28 mouse cellular contexts compared by ENCODE assay signal in genomic region chr9:32234767-32235489, GRCm38 (mm10).
DNase-seq lines count a peak whose midpoint lies in the region; ATAC-seq and TF ChIP-seq lines count a peak whose summit lies in the region.
"Had no signal": no experiment of that assay in that cellular context is flagged by ENCODE, and none has a peak within 500 bp of the region (broad histone marks: within the 10 kb centered on the region; RNA-seq: fewer than 3 reads in every experiment).

No protein-coding gene starts in this region.

- H3K4me2 ChIP-seq in embryonic facial prominence, embryonic 14.5 days (ENCODE audit: low read depth, low read length): no peak overlapping the region
- peak overlapping the region; percentile 44 for H3K4me2 ChIP-seq in intestine, postnatal 0 days (replicated peaks; ENCODE audit: low read depth)
- peak overlapping the region; percentile 16; the same call in 1 of the 2 replicates for H3K4me2 ChIP-seq in stomach, embryonic 16.5 days (ENCODE audit: low read depth, low read length)
- H3K4me2 ChIP-seq: embryonic facial prominence, embryonic 13.5 days; forebrain, embryonic 13.5 days; heart, embryonic 13.5 days; hindbrain, embryonic 14.5 days; limb, embryonic 13.5 days; liver, embryonic 12.5 days; midbrain, embryonic 11.5 days had no signal

- peak; percentile 41 for DNase-seq in embryonic facial prominence, embryonic 14.5 days (ENCODE audit: low spot score)
- DNase-seq in embryonic facial prominence, embryonic 10.5 days (ENCODE audit: low spot score): no peak
- peak; percentile 33 for DNase-seq in lung, postnatal 25 days (ENCODE audit: low spot score)
- DNase-seq in lung, postnatal 14 days: no peak
- DNase-seq in embryo, embryonic 11 days: no peak
- no peak for DNase-seq in cerebellum, adult 11 months
- DNase-seq: adrenal gland, adult 8-10 months; cerebellum, adult 8-10 months; cerebellum, postnatal 25 days; gastrocnemius, postnatal 25 days; heart, postnatal 10 days; kidney, adult 8-10 months; kidney, postnatal 10 days; right cerebral cortex, postnatal 25 days; spleen, adult 18-20 months had no signal

- H3K36me3 ChIP-seq in embryonic facial prominence, embryonic 14.5 days (ENCODE audit: control insufficient read depth, insufficient read depth, low read length): peaks cover 4% of the 10 kb centered on the region
- peaks cover 4% of the 10 kb centered on the region; the same call in 1 of the 2 replicates for H3K36me3 ChIP-seq in embryonic facial prominence, embryonic 10.5 days (replicated peaks)
- no peaks in the 10 kb centered on the region; the same call in 1 of the 2 replicates for H3K36me3 ChIP-seq in intestine, postnatal 0 days (ENCODE audit: control insufficient read depth, insufficient read depth)
- 0 out of 2 replicates have a peak, but pooled peaks cover 4% of the 10 kb centered on the region for H3K36me3 ChIP-seq in stomach, embryonic 16.5 days (ENCODE audit: control insufficient read depth, insufficient read depth, low read length)
- H3K36me3 ChIP-seq: liver, embryonic 12.5 days had no signal

- no peak overlapping the region for H3K27ac ChIP-seq in embryonic facial prominence, embryonic 14.5 days (replicated peaks; ENCODE audit: low read depth, low read length)
- H3K27ac ChIP-seq in embryonic facial prominence, embryonic 10.5 days (replicated peaks): no peak overlapping the region
- peak overlapping the region; percentile 73 for H3K27ac ChIP-seq in intestine, postnatal 0 days (ENCODE audit: low read depth, low read length)
- peak overlapping the region; percentile 43 for H3K27ac ChIP-seq in stomach, embryonic 16.5 days (ENCODE audit: low read length)
- H3K27ac ChIP-seq: embryonic facial prominence, embryonic 13.5 days; forebrain, embryonic 13.5 days; heart, embryonic 13.5 days; hindbrain, embryonic 14.5 days; left cerebral cortex, adult 2 months; limb, embryonic 13.5 days; liver, embryonic 12.5 days had no signal

- no peak overlapping the region for H3K4me3 ChIP-seq in embryonic facial prominence, embryonic 14.5 days (ENCODE audit: low read depth, low read length)
- H3K4me3 ChIP-seq in embryonic facial prominence, embryonic 10.5 days: no peak overlapping the region
- H3K4me3 ChIP-seq in intestine, postnatal 0 days (ENCODE audit: low read depth, low read length): no peak overlapping the region
- no peak overlapping the region for H3K4me3 ChIP-seq in stomach, embryonic 16.5 days (replicated peaks; ENCODE audit: low read length)
- H3K4me3 ChIP-seq: embryonic facial prominence, embryonic 13.5 days; forebrain, embryonic 13.5 days; heart, embryonic 13.5 days; left cerebral cortex, adult 2 months; limb, embryonic 13.5 days; liver, embryonic 12.5 days had no signal

- H3K9me3 ChIP-seq in embryonic facial prominence, embryonic 14.5 days (ENCODE audit: control insufficient read depth, low read length): no peaks in the 10 kb centered on the region
- no peaks in the 10 kb centered on the region for H3K9me3 ChIP-seq in embryonic facial prominence, embryonic 10.5 days
- no peaks in the 10 kb centered on the region for H3K9me3 ChIP-seq in intestine, postnatal 0 days (ENCODE audit: control insufficient read depth)
- H3K9me3 ChIP-seq in stomach, embryonic 16.5 days (replicated peaks; ENCODE audit: control insufficient read depth, low read length): no peaks in the 10 kb centered on the region
- H3K9me3 ChIP-seq: embryonic facial prominence, embryonic 13.5 days; forebrain, embryonic 13.5 days; heart, embryonic 13.5 days; limb, embryonic 13.5 days; liver, embryonic 12.5 days had no signal

- 76% methylated on average over 3 of the region's 3 CpGs for WGBS in embryonic facial prominence, embryonic 14.5 days
- WGBS in embryonic facial prominence, embryonic 10.5 days: 88% methylated on average over 3 of the region's 3 CpGs
- WGBS in intestine, postnatal 0 days: 36% methylated on average over 3 of the region's 3 CpGs
- 61% methylated on average over 3 of the region's 3 CpGs for WGBS in stomach, embryonic 16.5 days

- TF ChIP-seq CTCF in intestine, postnatal 0 days (IDR thresholded peaks at IDR 0.05; ENCODE audit: low read depth): no peak

- no peak overlapping the region for H3K9ac ChIP-seq in embryonic facial prominence, embryonic 14.5 days (ENCODE audit: low read depth, low read length)
- H3K9ac ChIP-seq in intestine, postnatal 0 days (ENCODE audit: low read depth, low read length): no peak overlapping the region
- no peak overlapping the region for H3K9ac ChIP-seq in stomach, embryonic 16.5 days (ENCODE audit: low read length)
- H3K9ac ChIP-seq: embryonic facial prominence, embryonic 13.5 days; forebrain, embryonic 13.5 days; heart, embryonic 13.5 days; hindbrain, embryonic 14.5 days; limb, embryonic 13.5 days; liver, embryonic 12.5 days had no signal

- no peaks in the 10 kb centered on the region for H3K4me1 ChIP-seq in embryonic facial prominence, embryonic 14.5 days (ENCODE audit: control insufficient read depth, insufficient read depth, low read length)
- H3K4me1 ChIP-seq in embryonic facial prominence, embryonic 10.5 days: no peaks in the 10 kb centered on the region; the same call in 1 of the 2 replicates
- H3K4me1 ChIP-seq in intestine, postnatal 0 days (replicated peaks; ENCODE audit: control insufficient read depth, insufficient read depth, low read length): 0 out of 2 replicates have a peak, but pooled peaks cover 4% of the 10 kb centered on the region
- H3K4me1 ChIP-seq in stomach, embryonic 16.5 days (ENCODE audit: control insufficient read depth, insufficient read depth, low read length): peaks cover 11% of the 10 kb centered on the region; the same call in 1 of the 2 replicates
- H3K4me1 ChIP-seq: embryonic facial prominence, embryonic 13.5 days; forebrain, embryonic 13.5 days; heart, embryonic 13.5 days; limb, embryonic 13.5 days had no signal

- H3K27me3 ChIP-seq in embryonic facial prominence, embryonic 14.5 days (replicated peaks; ENCODE audit: control insufficient read depth, insufficient read depth, low read length): no peaks in the 10 kb centered on the region
- no peaks in the 10 kb centered on the region for H3K27me3 ChIP-seq in embryonic facial prominence, embryonic 10.5 days (replicated peaks; ENCODE audit: low read depth, poor library complexity, severe bottlenecking)
- no peaks in the 10 kb centered on the region for H3K27me3 ChIP-seq in intestine, postnatal 0 days (replicated peaks; ENCODE audit: control insufficient read depth, insufficient read depth, low read length)
- no peaks in the 10 kb centered on the region for H3K27me3 ChIP-seq in stomach, embryonic 16.5 days (ENCODE audit: control insufficient read depth, insufficient read depth, low read length)
- H3K27me3 ChIP-seq: CH12.LX; embryonic facial prominence, embryonic 13.5 days; forebrain, embryonic 13.5 days; heart, embryonic 13.5 days; limb, embryonic 13.5 days; liver, embryonic 12.5 days had no signal

- ATAC-seq in embryonic facial prominence, embryonic 14.5 days (ENCODE audit: low read depth): no peak
- ATAC-seq in intestine, postnatal 0 days: peak; percentile 86
- 0 out of 2 replicates have a peak, but pooled peaks have one; percentile 60 for ATAC-seq in stomach, embryonic 16.5 days (ENCODE audit: insufficient read depth, low FRiP score)
- ATAC-seq: activated CD4-positive, CD25-positive, alpha-beta regulatory T cell, adult 4 months; forebrain, embryonic 13.5 days; liver, embryonic 12.5 days; midbrain, embryonic 16.5 days had no signal

Comparison
In these comparisons a context has a peak if more than half of its experiments do, and no peak if none do; other contexts are left out.
1. DNase-seq: peak in embryonic facial prominence, embryonic 14.5 days (single experiment) and lung, postnatal 25 days (single experiment); none in embryonic facial prominence, embryonic 10.5 days (single experiment), lung, postnatal 14 days (single experiment), embryo, embryonic 11 days (single experiment) and cerebellum, adult 11 months (single experiment).
2. H3K27ac ChIP-seq: peak in intestine, postnatal 0 days (single experiment) and stomach, embryonic 16.5 days (single experiment); none in embryonic facial prominence, embryonic 14.5 days (single experiment) and embryonic facial prominence, embryonic 10.5 days (single experiment).